Mouse (Mus musculus) CD4-positive, CD25-positive, alpha-beta regulatory T cell, adult 2 months (primary cell): ENCODE measurements around the gene Nrcam.

ENCODE experiments used
- DNase-seq: peaks from one replicate; pipeline ENCODE4 v3.0.0-alpha.2; 2012; ENCODE audit warnings: low read depth, low spot score

Gene Nrcam

DNA sequence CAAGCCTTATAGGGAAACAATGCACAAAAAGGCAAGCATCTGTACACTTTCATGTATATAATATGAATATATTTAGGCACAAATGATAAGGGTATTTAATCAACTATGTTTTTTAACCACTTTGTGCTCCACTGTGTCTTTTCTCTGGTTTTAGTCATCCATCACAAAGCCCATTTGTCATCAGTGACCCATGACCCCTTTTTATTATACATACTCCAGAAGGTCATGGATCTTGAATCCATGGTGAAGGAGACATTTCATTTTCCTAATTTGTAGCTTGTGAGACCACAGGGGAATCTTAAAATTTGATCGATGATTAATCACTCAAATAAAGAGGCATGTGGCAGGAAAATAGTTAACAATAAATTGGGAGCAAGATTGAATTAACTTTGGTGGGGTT is 29.2 kb downstream of the Nrcam start:
- no peak for DNase-seq

- no peak for DNase-seq
Measured at GRCm38 (mm10) chr12:44371076-44371710, 42.5 kb downstream of the Nrcam start.

GRCm38 (mm10) chr12:44375956-44376355 is 47.3 kb downstream of the Nrcam start:
- no peak for DNase-seq

- no peak for DNase-seq
Measured at GRCm38 (mm10) chr12:44378431-44379161, 49.9 kb downstream of the Nrcam start.

GRCm38 (mm10) chr12:44380805-44381204 is 52.1 kb downstream of the Nrcam start:
- no peak for DNase-seq

DNA sequence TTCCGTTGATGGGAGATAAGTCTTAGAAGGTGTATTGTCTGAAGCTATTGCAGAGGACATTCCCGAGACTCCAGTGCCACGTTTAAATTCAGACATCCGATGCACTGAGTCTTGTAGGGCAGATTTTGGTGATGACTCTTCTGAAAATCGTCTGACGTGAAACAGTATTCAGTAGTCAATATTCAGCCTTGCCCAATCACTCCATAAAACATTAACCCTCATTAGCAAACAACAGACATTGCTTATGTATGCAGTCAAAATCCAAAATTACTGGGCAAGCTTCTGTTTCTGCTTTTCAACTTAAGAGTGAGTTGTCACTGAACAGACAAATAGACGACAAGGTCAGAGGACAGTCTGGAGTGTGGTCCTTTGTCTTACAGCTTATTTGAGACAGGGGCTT is 57.7 kb downstream of the Nrcam start:
- DNase-seq, result no peak

DNA sequence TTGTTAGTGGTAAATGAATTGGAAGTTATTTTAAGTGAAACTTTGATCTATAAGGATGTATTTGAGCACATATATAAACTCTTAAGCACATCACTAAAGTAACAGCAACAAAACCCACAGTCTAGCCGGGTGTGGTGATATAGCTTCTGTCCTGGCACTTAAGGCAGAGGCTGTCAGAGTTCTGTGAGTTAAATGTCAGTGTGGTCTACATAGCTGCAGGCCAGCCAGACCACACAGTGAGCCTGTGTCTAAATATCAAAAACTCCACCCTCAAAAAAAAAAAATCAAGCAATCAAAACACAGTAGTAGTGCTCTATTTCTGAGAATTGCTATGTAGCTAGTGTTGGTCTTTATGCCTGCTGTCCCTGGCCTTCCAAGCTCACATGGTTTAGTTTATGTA is 59.5 kb downstream of the Nrcam start:
- no peak for DNase-seq

GRCm38 (mm10) chr12:44390391-44391137 is 61.9 kb downstream of the Nrcam start:
- no peak for DNase-seq

- DNase-seq, result no peak
Measured at GRCm38 (mm10) chr12:44394901-44395300, 66.2 kb downstream of the Nrcam start.

DNA sequence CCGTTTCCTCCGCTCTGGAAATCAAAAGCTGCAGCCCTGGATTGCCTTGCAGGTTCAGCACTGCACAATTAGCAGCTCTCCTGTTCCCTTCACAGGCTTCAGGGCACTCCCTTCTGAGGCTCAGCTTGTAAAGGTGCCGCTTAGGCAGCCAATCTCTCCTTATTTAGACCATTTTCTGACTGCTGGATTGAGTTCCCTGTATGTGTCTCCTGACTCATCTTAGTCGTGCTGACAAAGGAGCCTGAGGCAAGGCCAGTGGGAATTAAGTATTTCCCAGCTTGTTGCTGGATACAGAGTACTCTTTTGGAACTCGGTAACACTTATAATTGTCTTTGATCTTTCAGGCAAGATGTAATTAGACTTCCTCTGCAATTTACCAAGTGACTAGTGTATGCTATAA is 69.1 kb downstream of the Nrcam start:
- no peak for DNase-seq

DNA sequence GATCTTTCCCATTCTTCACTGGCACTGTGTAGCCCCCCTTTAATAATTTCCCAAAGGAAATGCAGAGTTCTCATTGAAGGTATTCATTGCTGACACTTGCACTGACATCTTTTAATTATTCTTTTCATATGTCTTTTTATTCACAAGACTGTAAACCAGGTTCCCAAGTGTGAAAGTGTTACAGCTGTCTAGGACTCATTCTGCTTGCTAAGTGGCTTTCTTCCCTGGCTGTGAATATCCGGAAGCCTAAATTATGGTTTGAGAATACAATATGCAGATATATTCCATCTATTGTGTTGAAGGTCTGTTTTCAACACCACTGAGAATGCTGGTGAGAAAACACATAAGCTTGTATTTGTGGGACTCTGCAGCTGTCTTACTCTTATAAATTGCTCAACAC is 73.4 kb downstream of the Nrcam start:
- DNase-seq, result no peak

DNA sequence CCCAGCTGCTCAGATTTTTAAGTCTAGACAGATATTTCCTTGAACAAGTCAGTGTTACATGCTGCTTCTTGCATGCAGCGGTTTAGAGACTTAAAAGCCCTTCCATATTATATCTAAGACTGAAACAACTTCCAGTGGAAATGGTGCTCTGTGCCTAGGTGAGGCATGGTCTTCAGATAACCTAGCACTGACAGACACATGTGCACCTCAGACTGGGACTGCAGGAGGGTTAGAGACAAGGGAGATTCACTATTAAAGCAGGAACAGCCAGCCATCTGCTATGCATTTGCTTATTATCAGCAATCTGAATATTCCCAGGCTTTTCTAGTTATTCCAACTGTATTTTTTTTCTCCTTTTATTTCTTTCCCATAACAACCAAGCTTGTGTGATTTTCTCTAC is 74.6 kb downstream of the Nrcam start:
- DNase-seq, result no peak

GRCm38 (mm10) chr12:44403731-44404424 is 75.2 kb downstream of the Nrcam start:
- no peak for DNase-seq

DNA sequence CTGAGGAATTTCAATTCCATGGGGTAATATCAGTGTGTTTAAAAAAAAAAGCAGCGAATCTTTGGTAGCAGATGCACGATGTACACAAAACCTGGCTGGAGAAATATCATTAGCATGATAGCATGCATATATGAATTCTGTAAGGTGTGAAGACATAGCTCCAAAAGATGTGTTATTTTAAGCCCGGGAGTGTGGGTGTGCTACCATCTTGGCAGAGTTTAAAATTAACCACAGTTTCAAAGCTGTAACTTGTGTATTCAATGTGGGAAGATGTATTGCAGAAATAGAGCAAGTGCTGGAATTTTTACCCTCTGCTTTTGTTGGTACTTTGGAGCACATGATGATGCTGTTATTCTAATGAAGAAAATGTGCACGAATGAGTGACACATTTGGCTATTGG is 81.1 kb downstream of the Nrcam start:
- DNase-seq, result no peak

DNA sequence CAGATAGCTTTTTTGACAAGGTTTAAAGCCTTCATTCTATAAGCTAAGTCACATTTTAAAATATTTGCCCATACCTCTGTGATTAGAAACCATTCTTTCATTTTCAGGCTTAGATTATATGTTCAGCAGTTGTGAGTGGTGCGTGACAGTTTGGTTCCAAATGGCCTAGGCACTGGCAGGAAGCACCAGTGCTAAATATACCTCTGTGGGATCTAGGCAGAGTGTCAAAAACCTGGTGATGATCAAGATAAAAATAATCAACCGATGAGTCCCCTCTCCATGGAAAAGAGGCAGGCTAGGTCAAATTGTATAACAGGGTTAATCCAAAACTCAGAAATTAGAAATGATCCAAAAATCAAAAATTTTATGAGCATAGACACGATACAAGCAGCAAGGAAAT is 82.3 kb downstream of the Nrcam start:
- no peak for DNase-seq

DNA sequence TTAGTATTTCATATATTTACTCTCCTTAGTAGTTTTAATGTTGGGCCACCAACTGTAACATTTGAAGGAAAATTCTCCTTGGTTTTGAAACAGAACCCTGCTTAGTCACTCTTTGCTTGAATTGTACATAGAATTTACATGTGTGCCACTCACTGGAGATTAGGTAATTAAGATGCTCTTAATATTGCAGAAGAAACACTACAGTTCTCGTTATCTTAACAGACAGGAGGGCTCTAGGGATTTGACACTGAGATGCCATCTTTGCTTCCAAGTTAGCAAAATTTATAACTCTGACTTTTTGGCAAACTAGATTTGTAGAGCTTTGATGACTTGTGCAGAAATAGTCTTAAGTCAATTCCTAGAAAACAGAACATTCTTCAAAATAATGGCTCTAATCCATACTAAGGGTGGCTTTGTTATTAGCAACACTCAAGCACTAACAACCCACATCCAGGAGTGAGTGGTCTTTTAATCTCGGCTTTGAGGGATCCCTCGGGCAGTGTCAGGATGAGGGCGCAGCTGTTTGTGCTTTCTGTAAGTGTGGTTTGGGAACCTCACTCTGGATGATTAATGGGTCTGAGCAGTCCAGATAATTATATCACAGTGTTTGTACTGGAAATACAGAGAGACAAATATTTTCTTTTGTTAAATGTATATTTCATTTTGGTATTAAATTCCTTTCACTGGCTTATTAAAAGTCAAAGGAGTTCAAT is 93.6 kb downstream of the Nrcam start:
- no peak for DNase-seq

GRCm38 (mm10) chr12:44422867-44423255 is 94.2 kb downstream of the Nrcam start:
- no peak for DNase-seq

- DNase-seq, result no peak
Measured at GRCm38 (mm10) chr12:44424011-44424410, 95.3 kb downstream of the Nrcam start.

DNA sequence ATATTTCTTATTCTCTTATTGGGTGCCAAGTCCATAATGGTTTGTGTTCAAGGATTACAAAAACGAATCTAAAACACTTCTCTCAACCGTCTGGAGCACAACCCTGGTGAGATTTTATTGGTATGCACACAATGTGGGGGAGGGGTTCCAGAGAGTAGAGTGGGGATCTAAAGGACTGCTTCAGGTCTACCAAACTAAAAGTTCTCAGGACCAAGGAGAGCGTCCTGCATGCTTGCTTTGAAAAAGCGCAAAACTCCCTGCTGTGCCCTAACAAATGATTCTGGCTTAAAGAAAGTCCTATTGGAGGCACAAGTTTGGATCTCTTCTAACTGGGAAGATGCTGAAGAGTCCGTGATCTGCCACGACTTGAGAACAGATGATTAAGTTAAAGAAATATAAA is 96.4 kb downstream of the Nrcam start:
- no peak for DNase-seq

DNA sequence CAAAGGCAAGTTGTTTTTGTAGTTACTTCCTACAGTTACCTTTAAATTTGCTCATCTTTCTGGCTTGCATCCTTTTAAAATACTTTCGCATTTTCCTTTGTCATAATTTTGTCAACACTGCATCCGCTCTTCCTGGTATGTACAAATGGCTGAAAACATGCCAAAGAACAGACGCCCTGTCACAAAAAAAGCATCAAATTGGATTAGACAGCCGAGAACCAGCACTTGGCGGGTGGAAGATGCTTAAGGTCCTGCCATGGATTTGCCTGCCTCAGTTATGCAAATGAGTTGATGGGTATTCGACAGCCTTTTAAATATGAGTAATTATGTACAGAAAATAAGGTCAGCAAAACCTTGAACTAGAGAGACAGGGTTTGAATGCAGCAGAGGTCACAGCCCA is 101.7 kb downstream of the Nrcam start:
- no peak for DNase-seq

GRCm38 (mm10) chr12:44430996-44431395 is 102.3 kb downstream of the Nrcam start:
- DNase-seq, result no peak

DNA sequence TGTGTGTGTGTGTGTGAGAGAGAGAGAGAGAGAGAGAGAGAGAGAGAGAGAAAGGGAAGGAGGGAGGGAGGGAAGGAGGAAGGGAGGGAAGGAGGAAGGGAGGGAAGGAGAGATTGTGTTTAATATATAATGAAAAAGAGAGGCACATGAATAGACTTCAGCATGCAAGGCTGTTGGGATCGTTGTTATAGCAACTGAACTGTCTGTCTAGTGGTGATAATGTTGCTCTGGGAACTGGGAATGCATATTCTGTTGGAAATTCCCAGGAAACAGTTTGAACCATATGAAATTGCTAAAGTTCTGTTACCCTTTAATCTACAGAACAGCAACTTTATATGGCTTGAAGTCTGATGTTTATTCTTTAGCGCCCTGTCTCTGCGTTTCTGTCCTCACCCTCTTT is 104.0 kb downstream of the Nrcam start:
- no peak for DNase-seq
